Comparison of ENCODE assay signal across 29 mouse cellular contexts in genomic region chr6:56012384-56012783, GRCm38 (mm10). TPM values are rescaled to one million over a fixed set of nuclear protein-coding genes. Genes with fewer than 3 reads are reported as not detected.
DNase-seq lines count a peak whose midpoint lies in the region; ATAC-seq lines count a peak whose summit lies in the region.
"Had no signal": no experiment of that assay in that cellular context is flagged by ENCODE, and none has a peak within 500 bp of the region (broad histone marks: within the 10 kb centered on the region; RNA-seq: fewer than 3 reads in every experiment).

No protein-coding gene starts in this region.

- peak; percentile 23 to 27 for DNase-seq in cerebellum, postnatal 14 days
- DNase-seq in cerebellum, adult 11 months: no peak
- DNase-seq in hindbrain, embryonic 10.5 days (ENCODE audit: low spot score): no peak
- peak; percentile 8 for DNase-seq in right cerebral cortex, adult 18-20 months
- DNase-seq in right cerebral cortex, postnatal 36 days (ENCODE audit: low spot score in 2 of 2): no peak
- DNase-seq in urinary bladder, postnatal 25 days (ENCODE audit: low spot score): no peak
- DNase-seq: adrenal gland, postnatal 10 days; cerebellum, postnatal 25 days; embryo, embryonic 11 days; gastrocnemius, postnatal 36 days; heart, postnatal 36 days; kidney, adult 8-10 months; kidney, postnatal 10 days; liver, postnatal 0 days; thymus, adult 18-20 months; thymus, postnatal 36 days had no signal

- 0 out of 2 replicates have a peak overlapping the region, but pooled peaks have one; percentile 18 for H3K27ac ChIP-seq in hindbrain, embryonic 13.5 days
- H3K27ac ChIP-seq in hindbrain, embryonic 10.5 days: no peak overlapping the region
- H3K27ac ChIP-seq: embryonic facial prominence, embryonic 13.5 days; heart, embryonic 15.5 days; hindbrain, embryonic 15.5 days; intestine, embryonic 15.5 days; limb, embryonic 12.5 days; macrophage; midbrain, embryonic 15.5 days; neural tube, embryonic 12.5 days; stomach, embryonic 15.5 days had no signal

- H3K4me1 ChIP-seq in hindbrain, embryonic 13.5 days (replicated peaks): peaks cover 5% of the 10 kb centered on the region
- H3K4me1 ChIP-seq in hindbrain, embryonic 10.5 days (replicated peaks): peaks cover 7% of the 10 kb centered on the region
- H3K4me1 ChIP-seq: embryonic facial prominence, embryonic 13.5 days; heart, embryonic 15.5 days; intestine, embryonic 15.5 days; limb, embryonic 12.5 days; stomach, embryonic 15.5 days had no signal

- no peaks in the 10 kb centered on the region for H3K36me3 ChIP-seq in hindbrain, embryonic 13.5 days
- no peaks in the 10 kb centered on the region for H3K36me3 ChIP-seq in hindbrain, embryonic 10.5 days
- H3K36me3 ChIP-seq: embryonic facial prominence, embryonic 13.5 days; heart, embryonic 15.5 days; hindbrain, embryonic 15.5 days; intestine, embryonic 15.5 days; limb, embryonic 12.5 days; midbrain, embryonic 15.5 days; neural tube, embryonic 12.5 days; stomach, embryonic 15.5 days had no signal

- H3K9me3 ChIP-seq in hindbrain, embryonic 13.5 days: no peaks in the 10 kb centered on the region
- H3K9me3 ChIP-seq in hindbrain, embryonic 10.5 days: no peaks in the 10 kb centered on the region
- H3K9me3 ChIP-seq: embryonic facial prominence, embryonic 13.5 days; heart, embryonic 15.5 days; hindbrain, embryonic 15.5 days; intestine, embryonic 15.5 days; limb, embryonic 12.5 days; midbrain, embryonic 15.5 days; neural tube, embryonic 12.5 days; stomach, embryonic 15.5 days had no signal

- no peak overlapping the region for H3K9ac ChIP-seq in hindbrain, embryonic 13.5 days
- H3K9ac ChIP-seq: embryonic facial prominence, embryonic 13.5 days; heart, embryonic 15.5 days; hindbrain, embryonic 15.5 days; intestine, embryonic 15.5 days; limb, embryonic 12.5 days; liver, postnatal 0 days; midbrain, embryonic 15.5 days; neural tube, embryonic 12.5 days; stomach, embryonic 15.5 days had no signal

- no peak for ATAC-seq in hindbrain, embryonic 13.5 days (ENCODE audit: low FRiP score)
- ATAC-seq: intestine, embryonic 15.5 days; liver, postnatal 0 days; lung, postnatal 0 days; midbrain, embryonic 15.5 days had no signal

- no peaks in the 10 kb centered on the region for H3K27me3 ChIP-seq in hindbrain, embryonic 13.5 days
- no peaks in the 10 kb centered on the region for H3K27me3 ChIP-seq in hindbrain, embryonic 10.5 days (ENCODE audit: insufficient read depth, poor library complexity, severe bottlenecking)
- H3K27me3 ChIP-seq: embryonic facial prominence, embryonic 13.5 days; heart, embryonic 15.5 days; hindbrain, embryonic 15.5 days; intestine, embryonic 15.5 days; limb, embryonic 12.5 days; midbrain, embryonic 15.5 days; neural tube, embryonic 12.5 days; stomach, embryonic 15.5 days had no signal

- H3K4me3 ChIP-seq in hindbrain, embryonic 13.5 days: no peak overlapping the region
- no peak overlapping the region for H3K4me3 ChIP-seq in hindbrain, embryonic 10.5 days
- H3K4me3 ChIP-seq: embryonic facial prominence, embryonic 13.5 days; erythroblast, embryonic 14.5 days; heart, embryonic 15.5 days; hindbrain, embryonic 15.5 days; intestine, embryonic 15.5 days; limb, embryonic 12.5 days; midbrain, embryonic 15.5 days; neural tube, embryonic 12.5 days; stomach, embryonic 15.5 days had no signal

- WGBS in hindbrain, embryonic 13.5 days: 67% methylated on average over 5 of the region's 5 CpGs
- 75% methylated on average over 5 of the region's 5 CpGs for whole genome bisulfite sequencing in hindbrain, embryonic 10.5 days

- no peak overlapping the region for H3K4me2 ChIP-seq in hindbrain, embryonic 13.5 days
- H3K4me2 ChIP-seq: embryonic facial prominence, embryonic 13.5 days; heart, embryonic 15.5 days; hindbrain, embryonic 15.5 days; intestine, embryonic 15.5 days; limb, embryonic 12.5 days; liver, embryonic 11.5 days; midbrain, embryonic 15.5 days; neural tube, embryonic 12.5 days; stomach, embryonic 15.5 days had no signal

RNA-seq across cellular contexts. Expression of gene Ppp1r17, which starts 4.9 kb away (rescaled TPM):
- polyA plus RNA-seq in hindbrain, embryonic 13.5 days (2015; fragmentation: Nextera tagmentation; extraction: Ambion mirVana): 11.1 and 16.6 TPM in 2 replicates
- 24.8 and 45.5 TPM in 2 replicates for polyA plus RNA-seq in hindbrain, embryonic 10.5 days (2016; fragmentation: Nextera tagmentation; extraction: Ambion mirVana)
- polyA plus RNA-seq: erythroblast, embryonic 14.5 days; liver, postnatal 0 days; lung, postnatal 0 days; macrophage had no signal

Comparison
In these comparisons a context has a peak if more than half of its experiments do, and no peak if none do; other contexts are left out.
1. DNase-seq: peak in cerebellum, postnatal 14 days (2 of 2) and right cerebral cortex, adult 18-20 months (single experiment); none in cerebellum, adult 11 months (single experiment), hindbrain, embryonic 10.5 days (single experiment), right cerebral cortex, postnatal 36 days (0 of 2) and urinary bladder, postnatal 25 days (single experiment).